Mouse (Mus musculus): ENCODE data around the gene Arnt.
"Not testable (repeated sequence)": the region's sequence is repeated elsewhere in the genome, so short reads cannot be mapped to it uniquely, and the experiment has no call there.

Gene Arnt

GRCm38 (mm10) chr3:95526622-95527211 is 92.5 kb downstream of the Arnt start, which contains the start of gene Ctss:
Gene Ctss, plus strand, starts transcription at chr3:95526786.
- no peak for DNase-seq (ENCODE audit: low spot score in 2 of 2)

DNA sequence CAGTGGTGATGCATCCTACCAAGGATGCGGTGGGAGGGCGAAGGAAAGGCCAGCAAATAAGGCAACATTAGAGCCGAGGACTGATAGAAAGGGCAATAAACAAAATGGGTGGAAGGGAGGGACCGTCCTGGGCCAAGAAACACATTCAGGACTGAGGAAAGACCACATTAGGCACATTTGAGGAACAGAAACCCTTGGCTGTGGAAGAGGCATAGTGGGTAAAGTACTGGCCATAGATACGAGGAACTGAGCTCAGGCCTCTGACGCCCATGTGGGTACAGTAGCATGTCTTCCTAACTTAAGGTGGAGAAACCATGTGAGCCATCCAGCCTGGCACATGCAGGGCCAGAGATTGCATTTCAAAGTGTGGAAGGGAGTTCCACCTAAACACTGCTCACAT is 95.6 kb downstream of the Arnt start:
- DNase-seq (ENCODE audit: low spot score in 2 of 2) = no peak

DNA sequence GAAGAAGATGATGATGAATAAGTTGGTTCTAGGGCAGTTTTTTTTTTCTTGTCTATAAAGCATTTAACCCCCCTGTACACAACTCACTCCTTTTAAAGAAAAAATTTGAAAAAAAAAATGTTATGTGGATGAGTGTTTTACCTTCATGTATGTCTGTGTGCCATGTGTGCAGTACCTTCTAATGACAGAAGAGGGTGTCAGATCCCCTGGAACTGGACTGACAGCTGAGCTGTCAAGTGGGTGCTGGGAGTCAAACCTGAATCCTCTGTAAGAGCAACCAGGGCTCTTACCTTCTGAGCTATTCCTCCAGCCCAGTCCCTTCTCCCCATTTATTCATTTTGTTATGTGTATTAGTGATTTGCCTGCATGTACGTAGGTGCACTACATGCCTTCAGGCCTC is 96.8 kb downstream of the Arnt start:
- DNase-seq (ENCODE audit: low spot score in 2 of 2) = no peak

GRCm38 (mm10) chr3:95533364-95533763 is 99.2 kb downstream of the Arnt start:
- no peak for DNase-seq (ENCODE audit: low spot score in 2 of 2)

DNA sequence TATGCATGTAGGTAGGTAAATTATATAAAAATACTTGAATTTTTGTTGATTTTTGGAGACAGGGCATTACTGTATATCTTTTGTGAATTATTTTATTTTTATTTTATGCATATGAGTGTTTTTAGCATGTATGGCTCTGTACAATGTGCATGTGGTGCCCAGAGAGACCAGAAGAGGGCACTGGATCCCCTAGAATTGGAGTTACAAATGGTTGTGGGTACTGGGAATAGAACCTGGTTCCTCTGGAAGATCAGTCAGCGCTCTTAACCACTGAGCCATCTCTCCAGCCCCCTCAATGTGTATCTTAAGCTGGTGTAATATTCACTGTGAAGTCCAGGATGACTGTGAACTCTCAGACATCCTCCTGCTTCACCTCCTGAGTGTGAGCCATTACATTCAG is 100.7 kb downstream of the Arnt start:
- no peak for DNase-seq (ENCODE audit: low spot score in 2 of 2)

DNA sequence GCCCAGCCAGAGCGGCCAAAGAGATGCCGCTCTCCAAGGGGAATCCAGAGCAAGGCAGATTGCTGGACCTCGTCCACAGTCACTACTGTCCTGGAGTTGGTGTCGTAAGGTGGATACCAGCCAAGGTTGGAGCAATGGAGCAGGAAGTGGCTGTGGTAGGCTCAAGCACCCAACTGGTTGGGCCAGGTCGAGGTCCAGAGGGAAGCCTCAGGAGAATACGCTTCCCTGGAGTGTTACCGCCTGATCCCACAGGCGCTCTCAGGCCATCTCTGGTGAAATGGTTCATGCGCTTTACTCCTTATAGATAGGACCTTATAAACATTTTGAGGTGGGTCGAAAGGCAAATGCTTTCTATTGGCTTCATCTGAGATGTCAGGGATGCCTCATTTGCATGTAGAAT is 104.7 kb downstream of the Arnt start:
- DNase-seq (ENCODE audit: low spot score in 2 of 2) = no peak

DNA sequence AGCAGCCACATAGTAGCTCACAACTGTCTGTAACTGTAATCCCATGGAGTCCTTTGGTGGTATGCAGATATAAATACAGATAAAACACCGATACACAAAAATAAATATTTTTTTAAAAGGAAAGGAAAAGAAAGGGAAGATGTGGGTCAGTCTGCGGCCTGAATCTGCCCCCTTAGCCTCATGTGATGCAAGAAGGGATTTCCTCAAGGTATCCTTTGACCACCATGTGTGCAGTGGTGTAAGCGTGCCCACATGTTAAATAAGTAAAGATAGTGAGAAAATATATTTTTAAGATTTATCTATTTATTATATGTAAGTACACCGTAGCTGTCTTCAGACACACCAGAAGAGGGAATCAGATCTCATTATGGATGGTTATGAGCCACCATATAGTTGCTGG is 105.6 kb downstream of the Arnt start:
- DNase-seq (ENCODE audit: low spot score in 2 of 2) = no peak

DNA sequence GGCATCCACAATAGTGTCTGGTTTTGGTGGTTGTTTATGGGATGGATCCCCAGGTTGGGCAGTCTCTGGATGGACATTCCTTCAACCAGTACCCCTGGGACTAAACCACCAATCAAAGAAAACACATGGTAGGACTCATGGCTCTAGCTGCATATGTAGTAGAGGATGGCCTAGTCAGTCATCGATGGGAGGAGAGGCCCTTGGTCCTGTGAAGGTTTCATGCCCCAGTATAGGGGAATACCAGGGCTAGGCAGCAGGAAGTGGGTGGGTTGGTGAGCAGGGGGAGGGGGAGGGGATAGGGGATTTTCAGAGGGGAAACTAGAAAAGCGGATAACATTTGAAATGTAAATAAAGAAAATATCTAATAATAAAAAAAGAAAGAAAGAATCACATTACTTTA is 107.0 kb downstream of the Arnt start:
- DNase-seq (ENCODE audit: low spot score in 2 of 2) = not testable (repeated sequence)

- DNase-seq (ENCODE audit: low spot score in 2 of 2) = no peak
These were observed 108.0 kb downstream of the Arnt start for GRCm38 (mm10) chr3:95542171-95542570.

DNA sequence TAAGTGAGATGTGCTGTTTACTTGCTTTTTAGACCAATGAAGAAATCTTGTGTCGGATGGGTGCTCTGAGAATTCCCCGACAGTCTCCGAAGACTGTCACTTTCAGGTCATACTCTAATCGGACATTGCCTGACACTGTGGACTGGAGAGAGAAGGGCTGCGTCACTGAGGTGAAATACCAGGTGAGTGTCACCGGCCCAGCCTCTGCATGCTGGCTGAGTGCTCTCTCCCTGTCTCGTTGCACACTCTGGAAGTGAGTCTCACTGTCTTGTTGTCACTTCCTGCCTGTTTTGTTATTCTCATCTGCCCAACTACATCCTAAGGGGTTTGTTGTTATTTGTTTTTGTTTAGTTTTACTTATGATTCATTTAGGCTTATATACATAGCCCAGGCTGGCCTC is 108.8 kb downstream of the Arnt start:
- no peak for DNase-seq (ENCODE audit: low spot score in 2 of 2)
